Mouse (Mus musculus) erythroblast, adult 5-6 weeks (primary cell): ENCODE data around the gene Nup153. TPM values are rescaled to one million over a fixed set of nuclear protein-coding genes. Genes with fewer than 3 reads are reported as not detected.
A peak's percentile ranks its signal among the peaks of the same experiment; 100 is the strongest.

Experiments used
- ATAC-seq: replicated peaks from 2 replicates; pipeline ENCODE4 v1.8.0; 2016; ENCODE audit warnings: moderate number of reproducible peaks, mild to moderate bottlenecking, moderate TSS enrichment, inconsistent platforms; ENCODE audit not compliant: poor library complexity, low FRiP score, severe bottlenecking
- total RNA-seq, 2 experiments: library from RNA; stranded (forward) in 1 of 2; stranded (reverse) in 1 of 2; fragments of 150-400 nt in 1 of 2; fragments of 200-764, 138-1000 nt in 1 of 2; gene quantifications; 2 replicates each; pipeline versions ENCODE4 v1.2.3 to v1.2.4; 2015 to 2017; ENCODE audit warnings: low replicate concordance in 2 of 2

Gene Nup153
- total RNA-seq, 2 experiments from 2014 or later: 67.2 to 93.8 TPM

GRCm38 (mm10) chr13:46682921-46683320 lies 44.8 kb downstream of the Nup153 start:
- ATAC-seq: no peak

GRCm38 (mm10) chr13:46677721-46678120 lies 50.0 kb downstream of the Nup153 start:
- ATAC-seq: no peak

DNA sequence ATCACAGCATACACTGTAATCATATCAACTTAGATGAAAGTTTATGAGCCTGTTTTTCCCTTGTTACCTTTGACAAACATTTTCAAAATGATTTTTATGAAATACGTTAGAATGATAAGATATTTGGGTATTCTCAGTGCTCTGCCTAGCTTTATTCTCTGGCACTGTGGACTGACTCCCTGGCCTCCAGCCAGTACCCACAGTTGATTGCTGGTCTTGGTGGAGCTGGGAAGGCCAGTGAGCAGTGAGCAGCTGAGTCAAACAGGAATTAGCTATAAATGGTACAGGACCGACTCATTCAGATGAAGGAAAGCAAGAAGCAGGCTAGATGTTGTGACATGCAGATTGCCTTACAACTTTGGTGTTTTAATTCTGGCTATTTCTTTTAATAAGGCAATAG lies 53.1 kb downstream of the Nup153 start:
- ATAC-seq: no peak

- no peak for ATAC-seq
Measured at GRCm38 (mm10) chr13:46670514-46670913, 57.2 kb downstream of the Nup153 start.

DNA sequence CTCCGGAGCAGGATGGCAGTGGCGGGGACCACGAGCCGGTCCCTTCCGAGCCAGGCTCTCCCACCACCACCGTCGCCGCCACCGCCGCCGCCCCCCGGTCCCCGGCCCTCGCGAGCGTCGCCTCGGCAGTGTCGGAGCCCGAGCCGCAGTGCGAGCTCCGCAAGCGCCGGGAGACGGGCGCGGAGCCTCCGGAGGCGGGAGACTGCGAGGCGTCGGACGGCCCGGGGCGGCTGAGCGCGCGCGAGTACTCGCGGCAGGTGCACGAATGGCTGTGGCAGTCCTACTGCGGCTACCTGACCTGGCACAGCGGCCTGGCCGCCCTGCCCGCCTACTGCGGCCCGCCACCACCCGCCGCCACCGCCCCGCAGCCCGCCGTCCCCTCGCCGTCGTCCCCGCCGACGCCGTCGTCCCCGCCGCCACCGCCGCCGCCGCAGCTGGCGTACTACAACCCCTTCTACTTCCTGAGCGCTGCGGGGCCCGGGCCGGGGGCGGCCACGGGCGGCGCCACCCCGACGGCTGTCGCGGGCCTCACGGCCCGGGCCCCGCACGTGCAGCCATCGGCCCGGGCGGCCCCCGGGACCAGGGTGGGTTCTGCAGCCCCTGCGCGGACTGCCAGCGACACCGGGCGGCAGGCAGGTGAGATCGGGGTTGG lies 58.0 kb downstream of the Nup153 start:
- no peak; the same call in 1 of the 2 replicates for ATAC-seq

DNA sequence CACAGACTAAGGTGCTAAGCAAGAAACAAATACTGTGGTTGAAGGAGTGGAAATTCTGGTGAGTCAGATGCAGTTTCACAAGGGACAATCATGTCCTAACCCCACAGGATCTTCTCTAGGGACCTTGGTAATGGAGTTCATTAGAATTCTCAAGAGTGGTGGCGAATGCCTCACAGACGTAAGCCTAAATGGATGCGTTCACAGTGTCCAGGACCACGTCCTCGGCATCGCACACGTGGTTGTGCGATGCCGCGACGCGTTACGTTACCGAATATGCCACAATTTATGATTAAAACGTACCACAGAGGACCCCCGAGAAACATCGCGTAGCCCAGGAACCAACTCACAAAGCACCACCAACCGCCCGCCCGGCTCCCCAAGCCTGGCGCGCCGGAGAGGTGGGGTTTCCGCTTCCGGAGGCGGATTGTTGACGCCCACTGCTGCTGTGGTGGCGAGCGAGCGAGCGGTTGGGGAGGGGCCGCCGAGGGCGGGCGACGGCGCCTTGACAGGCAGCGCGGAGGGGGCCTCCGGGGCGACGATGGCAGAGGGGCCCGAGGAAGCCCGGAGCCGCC lies 58.6 kb downstream of the Nup153 start, which contains the start of gene Fam8a1:
Gene Fam8a1 (plus strand): TSS at position 475 of the 572 bp plus-strand sequence.
- peak; percentile 100 for ATAC-seq

- ATAC-seq: no peak
Measured at GRCm38 (mm10) chr13:46663461-46663964, 64.2 kb downstream of the Nup153 start.

DNA sequence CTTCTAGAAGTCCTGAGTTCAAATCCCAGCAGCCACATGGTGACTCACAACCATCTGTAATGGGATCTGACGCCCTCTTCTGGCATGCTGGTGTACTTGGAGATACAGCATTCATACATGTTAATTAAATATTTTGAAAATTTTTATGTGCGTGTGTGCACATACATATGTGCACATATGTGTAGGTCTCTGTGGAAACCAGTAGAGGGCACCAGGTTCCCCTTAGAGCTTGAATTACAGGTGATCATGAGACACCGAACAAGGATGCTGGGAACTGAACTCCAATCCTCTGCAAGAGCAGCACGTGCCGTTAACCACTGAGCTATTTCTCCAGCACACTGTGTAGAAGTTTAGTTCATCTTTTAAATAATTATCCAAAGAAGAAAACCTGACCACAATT lies 68.5 kb downstream of the Nup153 start:
- no peak for ATAC-seq

DNA sequence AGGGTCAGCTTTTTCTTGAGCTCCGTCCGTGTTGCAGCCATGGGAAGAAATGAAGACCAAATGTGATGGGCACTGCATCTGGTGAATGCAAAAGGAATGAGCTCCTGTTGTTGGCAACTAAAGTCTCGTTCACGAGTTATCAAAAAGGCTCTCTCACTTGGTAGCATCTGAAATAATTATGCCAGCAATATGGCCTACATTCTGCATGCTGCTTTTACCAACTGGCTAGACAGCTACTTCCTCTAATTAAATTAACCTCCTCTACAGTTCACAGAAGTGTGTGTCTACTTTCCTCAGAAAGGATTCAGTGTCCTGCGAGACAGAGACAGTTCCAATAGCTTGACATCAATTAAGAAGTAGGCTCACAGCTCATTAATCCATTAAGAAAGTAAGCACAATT lies 73.2 kb downstream of the Nup153 start:
- ATAC-seq: no peak

DNA sequence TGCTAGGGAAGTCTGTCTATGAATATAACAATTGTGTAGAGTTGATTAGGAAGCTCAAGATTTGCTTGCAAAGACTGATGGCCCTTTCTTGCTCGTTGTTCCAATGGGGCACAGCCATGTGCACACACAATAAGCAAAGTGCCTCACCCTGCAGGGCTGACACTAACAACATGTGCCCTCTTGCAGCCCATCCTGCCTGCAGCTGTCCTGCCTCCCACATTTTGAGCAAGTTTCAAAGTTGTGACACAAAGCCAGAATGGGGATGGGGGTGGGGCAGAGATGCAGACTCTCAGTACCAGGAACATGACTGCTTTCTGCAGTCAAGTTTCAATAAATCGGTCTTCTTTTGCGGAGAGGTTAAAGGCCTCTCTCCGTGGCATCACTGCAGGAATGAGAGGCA lies 74.1 kb downstream of the Nup153 start:
- no peak for ATAC-seq

DNA sequence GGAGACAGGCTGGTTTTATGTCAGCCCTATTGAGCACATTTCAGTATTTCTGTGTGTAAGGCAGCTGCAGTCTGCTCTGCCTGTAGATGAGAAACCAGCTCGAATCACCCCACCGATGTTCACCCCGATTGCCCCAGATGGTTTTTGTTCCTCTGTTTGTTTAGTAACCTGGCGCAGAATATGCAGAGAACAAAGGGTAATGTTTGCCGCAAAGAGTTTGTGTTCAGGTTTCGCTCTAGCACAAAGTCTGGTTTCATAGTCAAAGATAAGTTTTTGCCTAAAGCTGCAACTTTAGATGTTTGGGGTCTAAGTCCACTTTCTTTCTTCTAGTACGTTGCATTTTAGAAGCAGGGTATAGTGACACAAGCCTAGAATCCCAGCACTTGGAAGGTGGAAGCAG lies 75.1 kb downstream of the Nup153 start:
- no peak for ATAC-seq

DNA sequence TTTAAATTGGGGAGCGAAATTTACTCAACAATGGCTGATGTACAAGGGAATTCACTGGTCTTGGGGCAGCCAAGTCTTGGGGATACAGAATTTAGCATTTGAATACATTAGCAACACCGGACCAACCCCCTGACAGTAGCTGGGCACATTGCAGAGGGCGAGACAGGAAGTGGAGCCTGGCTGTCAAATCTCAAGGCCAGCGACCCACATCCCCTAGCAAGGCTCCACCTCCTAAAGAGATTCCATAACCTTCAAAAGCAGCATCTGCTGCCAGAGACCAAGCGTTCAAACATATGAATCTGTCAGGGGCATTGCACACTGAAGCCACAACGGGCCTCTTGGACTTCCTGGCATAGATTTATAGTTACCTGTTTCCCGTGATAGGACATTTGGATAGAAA lies 75.9 kb downstream of the Nup153 start:
- ATAC-seq: no peak

- no peak for ATAC-seq
Measured at GRCm38 (mm10) chr13:46645476-46645875, 82.3 kb downstream of the Nup153 start.

DNA sequence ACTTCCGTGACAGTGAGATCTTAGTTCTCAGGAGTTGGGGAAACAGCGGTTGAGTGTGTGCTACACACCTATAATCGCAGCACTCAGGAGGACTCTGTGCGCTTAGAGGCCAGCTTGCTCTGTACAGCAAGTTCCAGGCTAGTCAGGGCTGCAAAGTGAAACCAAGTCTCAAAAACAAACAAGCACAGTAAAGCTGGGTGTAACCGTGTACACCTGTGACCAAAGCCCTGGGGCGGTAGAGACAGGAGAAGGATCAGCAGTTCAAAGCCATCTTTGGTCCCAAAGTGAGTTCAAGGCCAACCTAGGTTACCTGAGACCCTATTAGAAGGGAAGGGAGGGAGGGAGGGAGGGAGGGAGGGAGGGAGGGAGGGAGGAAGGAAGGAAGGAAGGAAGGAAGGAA lies 83.6 kb downstream of the Nup153 start:
- no peak for ATAC-seq

DNA sequence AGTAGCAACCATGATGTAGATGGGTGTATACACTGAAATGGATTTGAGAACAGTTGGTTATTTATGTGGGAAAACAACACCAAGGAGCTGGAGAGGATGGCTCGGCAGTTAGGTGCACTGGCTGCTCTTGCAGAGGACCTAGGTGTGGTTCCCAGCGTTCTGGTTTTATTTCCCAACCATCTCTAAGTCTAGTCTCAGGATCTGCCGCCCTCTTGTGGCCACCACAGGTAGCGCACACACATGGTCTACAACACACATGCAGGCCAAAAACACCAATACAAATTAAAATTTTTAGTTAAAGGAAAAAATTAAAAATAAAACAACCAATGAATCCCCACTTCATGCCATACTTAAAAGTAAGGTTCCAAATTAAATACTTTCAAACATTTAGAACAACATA lies 85.4 kb downstream of the Nup153 start:
- no peak for ATAC-seq

DNA sequence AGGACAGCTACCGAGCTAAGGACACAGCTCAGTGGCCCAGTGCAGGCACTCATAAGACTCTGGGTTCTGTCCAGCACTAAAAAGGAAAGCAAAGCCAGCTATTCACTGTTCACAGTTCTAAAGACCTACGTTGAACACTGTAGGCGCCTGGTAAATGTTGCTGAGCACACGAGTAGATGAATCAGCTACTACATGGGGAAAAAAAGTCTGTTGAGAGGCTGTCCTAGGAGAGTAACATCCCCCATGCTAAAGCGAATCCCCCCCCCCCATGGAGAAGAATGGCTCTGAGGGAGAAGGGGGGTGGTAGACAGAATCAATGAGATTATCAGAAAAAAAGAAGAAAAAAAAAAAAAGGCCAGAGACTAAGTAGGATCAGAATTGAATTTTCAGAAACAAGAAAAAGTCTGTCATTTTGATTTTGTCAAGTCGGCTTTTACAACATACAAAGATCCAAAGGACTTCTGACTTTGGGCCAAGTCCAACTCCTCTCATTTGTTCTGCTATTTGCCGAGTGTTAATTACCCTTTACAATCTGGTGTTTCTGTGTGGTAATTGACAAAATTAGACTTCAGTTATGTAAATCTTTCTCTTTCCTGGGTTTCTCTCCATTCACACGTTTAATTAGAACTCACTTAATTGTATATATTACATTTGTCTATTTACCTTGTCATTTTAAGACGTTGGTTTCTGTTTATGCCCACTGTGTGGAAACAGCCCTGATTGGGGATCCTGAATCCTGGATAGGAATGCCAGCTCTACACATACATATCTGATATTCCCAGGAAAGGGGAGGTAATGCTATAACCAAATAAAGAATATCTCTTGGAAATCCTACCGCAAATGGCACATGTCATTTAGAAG lies 86.9 kb downstream of the Nup153 start:
- ATAC-seq: no peak

DNA sequence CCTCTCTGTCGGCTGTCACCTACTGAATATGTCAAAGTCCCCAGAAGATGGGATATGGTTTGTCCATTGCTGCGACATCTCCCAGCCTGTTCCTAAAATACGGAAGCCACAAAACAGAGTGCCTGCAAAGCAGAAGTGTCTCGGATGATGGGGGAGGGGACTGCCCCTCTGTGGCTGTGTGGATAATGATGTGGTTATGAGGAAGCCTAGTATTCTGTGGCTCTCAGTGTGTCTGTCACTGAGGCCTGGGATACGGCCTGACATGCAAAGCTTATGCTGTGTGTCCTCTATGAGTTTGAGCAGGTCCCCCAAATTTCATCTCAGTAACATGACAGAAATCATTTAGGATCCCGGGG lies 93.6 kb downstream of the Nup153 start:
- ATAC-seq: no peak

DNA sequence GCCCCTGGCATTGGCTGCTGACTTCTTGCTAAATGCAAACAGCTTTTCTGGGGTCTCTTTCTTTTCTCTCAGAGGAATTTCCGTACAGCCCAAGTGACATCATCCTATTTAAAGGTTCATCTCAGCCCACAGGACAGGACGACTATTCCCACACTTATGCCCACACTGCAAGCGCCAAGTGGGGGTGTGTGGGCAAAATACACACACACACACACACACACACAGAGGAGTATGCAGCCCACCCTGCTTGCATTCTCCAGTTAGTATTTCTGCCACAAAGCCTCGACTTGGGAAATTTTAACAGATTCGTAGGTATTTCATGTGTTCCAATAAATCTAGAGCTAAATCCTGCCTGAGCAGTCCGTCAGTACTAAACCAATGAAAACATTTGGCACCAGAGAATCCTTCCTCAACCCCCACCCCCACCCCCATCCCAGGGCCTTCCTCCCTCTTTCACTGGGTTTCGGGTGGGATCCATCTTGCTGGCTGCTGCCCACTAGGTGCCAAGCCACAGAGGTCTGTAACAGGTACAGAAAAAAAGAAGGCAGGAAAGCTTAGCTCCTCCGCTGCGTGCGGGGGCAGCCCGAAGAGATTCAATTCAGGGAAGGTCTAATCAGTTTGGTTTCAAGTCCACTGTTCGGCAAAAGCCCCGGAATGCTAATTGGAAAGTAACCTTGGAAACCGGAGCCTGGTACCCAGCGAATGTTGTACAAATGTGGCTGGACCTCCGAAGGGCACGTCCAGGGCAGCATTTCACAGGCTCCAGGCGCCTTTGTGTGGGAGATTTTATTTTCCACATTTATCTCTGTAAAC lies 94.2 kb downstream of the Nup153 start:
- ATAC-seq: no peak

- no peak for ATAC-seq
Measured at GRCm38 (mm10) chr13:46632796-46633195, 94.9 kb downstream of the Nup153 start.
